25 mouse cellular contexts compared by ENCODE assay signal in genomic region chr9:89781395-89781927, GRCm38 (mm10). TPM values are rescaled to one million over a fixed set of nuclear protein-coding genes. Genes with fewer than 3 reads are reported as not detected.
DNase-seq lines count a peak whose midpoint lies in the region; ATAC-seq lines count a peak whose summit lies in the region.
"Had no signal": no experiment of that assay in that cellular context is flagged by ENCODE, and none has a peak within 500 bp of the region (broad histone marks: within the 10 kb centered on the region; RNA-seq: fewer than 3 reads in every experiment).

No protein-coding gene starts in this region.

- H3K4me3 ChIP-seq in hindbrain, embryonic 13.5 days = no peak overlapping the region
- no peak overlapping the region for H3K4me3 ChIP-seq in hindbrain, embryonic 11.5 days (ENCODE audit: low read depth, low read length)
- H3K4me3 ChIP-seq: embryonic facial prominence, embryonic 10.5 days; forebrain, embryonic 13.5 days had no signal

- peaks cover 3% of the 10 kb centered on the region; the same call in 1 of the 2 replicates for H3K4me1 ChIP-seq in hindbrain, embryonic 13.5 days (replicated peaks)
- H3K4me1 ChIP-seq in hindbrain, embryonic 11.5 days (replicated peaks; ENCODE audit: control insufficient read depth, insufficient read depth, low read length) = no peaks in the 10 kb centered on the region
- H3K4me1 ChIP-seq: embryonic facial prominence, embryonic 10.5 days; forebrain, embryonic 13.5 days had no signal

- no peaks in the 10 kb centered on the region for H3K9me3 ChIP-seq in hindbrain, embryonic 13.5 days
- no peaks in the 10 kb centered on the region for H3K9me3 ChIP-seq in hindbrain, embryonic 11.5 days (ENCODE audit: control insufficient read depth, low read length)
- H3K9me3 ChIP-seq: embryonic facial prominence, embryonic 10.5 days; forebrain, embryonic 13.5 days had no signal

- H3K27ac ChIP-seq in hindbrain, embryonic 13.5 days = no peak overlapping the region
- H3K27ac ChIP-seq in hindbrain, embryonic 11.5 days (ENCODE audit: low read depth, low read length) = no peak overlapping the region
- H3K27ac ChIP-seq: embryonic facial prominence, embryonic 10.5 days; forebrain, embryonic 13.5 days had no signal

- peak; percentile 19 for DNase-seq in adrenal gland, adult 2 months
- no peak for DNase-seq in adrenal gland, postnatal 36 days
- DNase-seq in hindbrain, embryonic 11.5 days (ENCODE audit: low spot score) = no peak
- no peak for DNase-seq in layer of hippocampus, postnatal 14 days (ENCODE audit: low spot score in 2 of 2)
- DNase-seq in right cerebral cortex, postnatal 25 days = no peak
- DNase-seq: cerebellum, adult 11-12 months; cerebellum, adult 9-10 months; cerebellum, postnatal 25 days; forebrain, postnatal 0 days; gastrocnemius, postnatal 14 days; heart, postnatal 10 days; heart, postnatal 4 days; kidney, adult 11 months; kidney, adult 9 months had no signal

- no peaks in the 10 kb centered on the region for H3K27me3 ChIP-seq in hindbrain, embryonic 13.5 days
- no peaks in the 10 kb centered on the region for H3K27me3 ChIP-seq in hindbrain, embryonic 11.5 days (ENCODE audit: control insufficient read depth, insufficient read depth, low read length)
- H3K27me3 ChIP-seq: CH12.LX; forebrain, embryonic 13.5 days had no signal

- ATAC-seq in hindbrain, embryonic 13.5 days (ENCODE audit: low FRiP score) = peak; percentile 71; the same call in 1 of the 2 replicates
- ATAC-seq in hindbrain, embryonic 11.5 days (ENCODE audit: low FRiP score) = no peak
- ATAC-seq in common myeloid progenitor, adult 5-6 weeks (replicated peaks; ENCODE audit: low read depth, poor library complexity, severe bottlenecking) = peak; percentile 52; the same call in 1 of the 2 replicates
- ATAC-seq: activated CD4-positive, CD25-positive, alpha-beta regulatory T cell, adult 4 months; forebrain, embryonic 13.5 days; forebrain, postnatal 0 days; Patski had no signal

- H3K4me2 ChIP-seq in hindbrain, embryonic 13.5 days = no peak overlapping the region
- H3K4me2 ChIP-seq in hindbrain, embryonic 11.5 days (replicated peaks; ENCODE audit: low read depth, low read length) = no peak overlapping the region
- H3K4me2 ChIP-seq: forebrain, embryonic 13.5 days had no signal

- no peak overlapping the region for H3K9ac ChIP-seq in hindbrain, embryonic 13.5 days
- H3K9ac ChIP-seq in hindbrain, embryonic 11.5 days (ENCODE audit: low read depth, low read length) = no peak overlapping the region
- H3K9ac ChIP-seq: forebrain, embryonic 13.5 days; forebrain, postnatal 0 days had no signal

- no peaks in the 10 kb centered on the region for H3K36me3 ChIP-seq in hindbrain, embryonic 13.5 days
- no peaks in the 10 kb centered on the region for H3K36me3 ChIP-seq in hindbrain, embryonic 11.5 days (ENCODE audit: control insufficient read depth, insufficient read depth, low read length)
- H3K36me3 ChIP-seq: embryonic facial prominence, embryonic 10.5 days had no signal

RNA-seq across cellular contexts. Expression of gene Ankrd34c, which starts 43.2 kb away (rescaled TPM):
- not detected for total RNA-seq in adrenal gland, adult 2 months (2021)
- polyA plus RNA-seq in adrenal gland, adult 2 months (2012; rRNA removed) = not detected in 2 replicates
- not detected for total RNA-seq in adrenal gland, postnatal 36 days (2021)
- 0.12 and 0.14 TPM in 2 replicates for polyA plus RNA-seq in hindbrain, embryonic 13.5 days (2015; fragmentation: Nextera tagmentation; extraction: Ambion mirVana)
- polyA plus RNA-seq in hindbrain, embryonic 11.5 days (2014; fragmentation: Nextera tagmentation; extraction: Ambion mirVana) = not detected in 2 replicates
- total RNA-seq in common myeloid progenitor, adult 5-6 weeks (2017) = not detected in 2 replicates
- total RNA-seq in layer of hippocampus, postnatal 14 days (2021) = 1 to 10 TPM in 1 of 2 experiments, under 1 TPM in 1; 0.83 to 1.4 TPM
- total RNA-seq: adrenal gland, adult 18-20 months; CH12.LX; gastrocnemius, adult 18-20 months; gastrocnemius, postnatal 14 days; heart, postnatal 10 days; heart, postnatal 4 days had no signal
- polyA plus RNA-seq: activated CD4-positive, CD25-positive, alpha-beta regulatory T cell, adult 4 months; embryonic facial prominence, embryonic 14.5 days; forebrain, embryonic 13.5 days; heart, embryonic 14.5 days; Patski had no signal
